ENCODE assay signal across 17 mouse cellular contexts in the genomic region with DNA sequence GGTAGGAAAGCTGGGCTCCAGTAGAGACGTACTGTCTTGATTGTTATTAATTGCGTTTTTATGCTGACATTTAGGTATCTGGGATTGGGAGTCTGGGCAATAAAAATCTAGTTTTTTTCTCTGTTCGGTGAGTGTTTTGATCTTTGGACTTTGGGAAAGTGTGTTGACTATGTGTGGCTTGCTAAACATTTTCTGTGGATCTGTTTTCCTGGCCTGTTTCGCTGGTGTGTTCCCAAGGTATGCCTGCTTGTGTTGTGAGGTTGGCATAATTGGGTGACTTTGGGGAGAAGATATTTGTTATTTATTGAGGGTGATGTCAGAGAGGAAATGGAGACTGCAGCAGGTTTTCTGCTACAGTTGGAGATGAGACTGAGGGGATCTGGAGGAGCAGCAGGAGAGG. TPM values are rescaled to one million over a fixed set of nuclear protein-coding genes. Genes with fewer than 3 reads are reported as not detected.
"Had no signal": no experiment of that assay in that cellular context is flagged by ENCODE, and none has a peak within 500 bp of the region (broad histone marks: within the 10 kb centered on the region; RNA-seq: fewer than 3 reads in every experiment).

No protein-coding gene starts in this region.

- H3K27me3 ChIP-seq: neural tube, embryonic 13.5 days; neural tube, embryonic 15.5 days; stomach, embryonic 15.5 days had no signal

- H3K4me3 ChIP-seq: neural tube, embryonic 13.5 days; neural tube, embryonic 15.5 days; stomach, embryonic 15.5 days had no signal

- H3K9ac ChIP-seq: neural tube, embryonic 13.5 days; neural tube, embryonic 15.5 days; stomach, embryonic 15.5 days had no signal

- DNase-seq: retina, postnatal 1 day; right cerebral cortex, adult 18-20 months; right cerebral cortex, postnatal 14 days; right cerebral cortex, postnatal 25 days; right cerebral cortex, postnatal 4 days; spleen, adult 18-20 months; thymus, adult 18-20 months; thymus, adult 2 months; thymus, postnatal 14 days; thymus, postnatal 25 days; thymus, postnatal 36 days; thymus, postnatal 4 days had no signal

- H3K36me3 ChIP-seq: neural tube, embryonic 13.5 days; neural tube, embryonic 15.5 days; stomach, embryonic 15.5 days had no signal

- H3K27ac ChIP-seq: neural tube, embryonic 13.5 days; neural tube, embryonic 15.5 days; stomach, embryonic 15.5 days; stomach, postnatal 0 days had no signal

- H3K4me1 ChIP-seq: neural tube, embryonic 13.5 days; neural tube, embryonic 15.5 days; stomach, embryonic 15.5 days had no signal

- H3K9me3 ChIP-seq: neural tube, embryonic 13.5 days; neural tube, embryonic 15.5 days; stomach, embryonic 15.5 days had no signal

- H3K4me2 ChIP-seq: neural tube, embryonic 13.5 days; neural tube, embryonic 15.5 days; stomach, embryonic 15.5 days had no signal

RNA-seq across cellular contexts. Expression of gene Akr1c14, which starts 38.0 kb away (rescaled TPM):
- total RNA-seq: neutrophil, adult 5-6 weeks had no signal
